Comparison of ENCODE assay signal across 9 mouse cellular contexts in genomic region chr2:152087111-152087510, GRCm38 (mm10). TPM values are rescaled to one million over a fixed set of nuclear protein-coding genes. Genes with fewer than 3 reads are reported as not detected.
DNase-seq lines count a peak whose midpoint lies in the region; ATAC-seq and TF ChIP-seq lines count a peak whose summit lies in the region.
"Had no signal": no experiment of that assay in that cellular context is flagged by ENCODE, and none has a peak within 500 bp of the region (broad histone marks: within the 10 kb centered on the region; RNA-seq: fewer than 3 reads in every experiment).

No protein-coding gene starts in this region.

- TF ChIP-seq POLR2A in heart, adult 2 months (IDR thresholded peaks at IDR 0.05; ENCODE audit: insufficient read depth, low read depth, low read length): no peak

- DNase-seq in left cerebral cortex, adult 2 months (ENCODE audit: extremely low spot score in 1 of 2, low spot score in 2 of 2): no peak
- DNase-seq in left cerebral cortex, postnatal 4 days: no peak
- DNase-seq in heart, adult 2 months: peak; percentile 47 to 66
- DNase-seq in hindbrain, embryonic 11.5 days (ENCODE audit: low spot score): no peak
- no peak for DNase-seq in cerebellum, postnatal 4 days (ENCODE audit: low spot score in 2 of 2)
- DNase-seq: lung, embryonic 14.5 days had no signal

- intact Hi-C loops in left cerebral cortex, adult 2 months (cut with DNase I): no loop called here
- intact Hi-C loops in left cerebral cortex, postnatal 4 days (cut with DNase I): no loop called here
- intact Hi-C loops in heart, adult 2 months (cut with DNase I): no loop called here

- no peak for TF ChIP-seq CTCF in left cerebral cortex, adult 2 months (IDR thresholded peaks at IDR 0.05)
- no peak for TF ChIP-seq CTCF in heart, adult 2 months (IDR thresholded peaks at IDR 0.05)
- no peak for TF ChIP-seq CTCF in intestine, postnatal 0 days (IDR thresholded peaks at IDR 0.05; ENCODE audit: low read depth)

- no peaks in the 10 kb centered on the region for H3K9me3 ChIP-seq in hindbrain, embryonic 11.5 days (ENCODE audit: control insufficient read depth, low read length)
- no peaks in the 10 kb centered on the region for H3K9me3 ChIP-seq in neural tube, embryonic 14.5 days (ENCODE audit: control insufficient read depth, low read length)
- no peaks in the 10 kb centered on the region for H3K9me3 ChIP-seq in kidney, embryonic 16.5 days (ENCODE audit: low read length)
- no peaks in the 10 kb centered on the region for H3K9me3 ChIP-seq in intestine, postnatal 0 days (ENCODE audit: control insufficient read depth)

- H3K27me3 ChIP-seq in heart, adult 2 months (ENCODE audit: control insufficient read depth, insufficient read depth, low read length): no peaks in the 10 kb centered on the region
- H3K27me3 ChIP-seq in hindbrain, embryonic 11.5 days (ENCODE audit: control insufficient read depth, insufficient read depth, low read length): peaks cover under 1% of the 10 kb centered on the region; the same call in 1 of the 2 replicates
- H3K27me3 ChIP-seq in neural tube, embryonic 14.5 days (ENCODE audit: control insufficient read depth, insufficient read depth, low read length): no peaks in the 10 kb centered on the region
- peaks cover 41% of the 10 kb centered on the region for H3K27me3 ChIP-seq in kidney, embryonic 16.5 days (ENCODE audit: insufficient read depth, low read length)
- H3K27me3 ChIP-seq in intestine, postnatal 0 days (replicated peaks; ENCODE audit: control insufficient read depth, insufficient read depth, low read length): peaks cover 39% of the 10 kb centered on the region

- no peak overlapping the region for H3K4me3 ChIP-seq in left cerebral cortex, adult 2 months
- no peak overlapping the region for H3K4me3 ChIP-seq in heart, adult 2 months
- H3K4me3 ChIP-seq in hindbrain, embryonic 11.5 days (ENCODE audit: low read depth, low read length): no peak overlapping the region
- peak overlapping the region; percentile 10; the same call in 1 of the 2 replicates for H3K4me3 ChIP-seq in neural tube, embryonic 14.5 days (ENCODE audit: low read depth, low read length)
- no peak overlapping the region for H3K4me3 ChIP-seq in kidney, embryonic 16.5 days (ENCODE audit: low read length)
- no peak overlapping the region for H3K4me3 ChIP-seq in intestine, postnatal 0 days (ENCODE audit: low read depth, low read length)

- no peak for ATAC-seq in hindbrain, embryonic 11.5 days (ENCODE audit: low FRiP score)
- ATAC-seq in neural tube, embryonic 14.5 days (ENCODE audit: low read depth): no peak
- no peak for ATAC-seq in kidney, embryonic 16.5 days (ENCODE audit: low FRiP score, low TSS enrichment)
- ATAC-seq in intestine, postnatal 0 days: no peak

- peak overlapping the region; percentile 83 for H3K27ac ChIP-seq in left cerebral cortex, adult 2 months
- peak overlapping the region; percentile 26; the same call in 1 of the 2 replicates for H3K27ac ChIP-seq in heart, adult 2 months
- H3K27ac ChIP-seq in hindbrain, embryonic 11.5 days (ENCODE audit: low read depth, low read length): peak overlapping the region; percentile 45; the same call in 1 of the 2 replicates
- H3K27ac ChIP-seq in neural tube, embryonic 14.5 days (ENCODE audit: low read depth, low read length): peak overlapping the region; percentile 30; the same call in 1 of the 2 replicates
- no peak overlapping the region for H3K27ac ChIP-seq in kidney, embryonic 16.5 days (ENCODE audit: low read length)
- no peak overlapping the region for H3K27ac ChIP-seq in intestine, postnatal 0 days (ENCODE audit: low read depth, low read length)

- H3K36me3 ChIP-seq in heart, adult 2 months (ENCODE audit: control insufficient read depth, insufficient read depth, low read length): no peaks in the 10 kb centered on the region
- no peaks in the 10 kb centered on the region for H3K36me3 ChIP-seq in hindbrain, embryonic 11.5 days (ENCODE audit: control insufficient read depth, insufficient read depth, low read length)
- H3K36me3 ChIP-seq in neural tube, embryonic 14.5 days (ENCODE audit: control insufficient read depth, insufficient read depth, low read length): peaks cover 11% of the 10 kb centered on the region
- H3K36me3 ChIP-seq in kidney, embryonic 16.5 days (ENCODE audit: insufficient read depth, low read length): no peaks in the 10 kb centered on the region
- no peaks in the 10 kb centered on the region for H3K36me3 ChIP-seq in intestine, postnatal 0 days (ENCODE audit: control insufficient read depth, insufficient read depth)

- no peak for TF ChIP-seq EP300 in heart, adult 2 months (IDR thresholded peaks at IDR 0.05; ENCODE audit: insufficient read depth, low read depth, low read length)

- 60% methylated on average over 5 of the region's 5 CpGs for WGBS in heart, adult 2 months
- WGBS in hindbrain, embryonic 11.5 days: 79% methylated on average over 5 of the region's 5 CpGs
- WGBS in neural tube, embryonic 14.5 days: 45% methylated on average over 5 of the region's 5 CpGs
- 83% methylated on average over 5 of the region's 5 CpGs for whole genome bisulfite sequencing in kidney, embryonic 16.5 days
- 86% methylated on average over 5 of the region's 5 CpGs for WGBS in intestine, postnatal 0 days

- no peaks in the 10 kb centered on the region for H3K4me1 ChIP-seq in heart, adult 2 months (ENCODE audit: control insufficient read depth, insufficient read depth, low read length)
- H3K4me1 ChIP-seq in hindbrain, embryonic 11.5 days (replicated peaks; ENCODE audit: control insufficient read depth, insufficient read depth, low read length): peaks cover 8% of the 10 kb centered on the region; the same call in 1 of the 2 replicates
- peaks cover 41% of the 10 kb centered on the region for H3K4me1 ChIP-seq in neural tube, embryonic 14.5 days (ENCODE audit: control insufficient read depth, insufficient read depth, low read length)
- H3K4me1 ChIP-seq in kidney, embryonic 16.5 days (ENCODE audit: insufficient read depth, low read length): peaks cover 2% of the 10 kb centered on the region
- H3K4me1 ChIP-seq in intestine, postnatal 0 days (replicated peaks; ENCODE audit: control insufficient read depth, insufficient read depth, low read length): no peaks in the 10 kb centered on the region

- no peak overlapping the region; the same call in 1 of the 2 replicates for H3K4me2 ChIP-seq in hindbrain, embryonic 11.5 days (replicated peaks; ENCODE audit: low read depth, low read length)
- H3K4me2 ChIP-seq in neural tube, embryonic 14.5 days (ENCODE audit: low read depth, low read length): peak overlapping the region; percentile 95
- no peak overlapping the region for H3K4me2 ChIP-seq in kidney, embryonic 16.5 days (replicated peaks; ENCODE audit: low read depth, low read length)
- H3K4me2 ChIP-seq in intestine, postnatal 0 days (replicated peaks; ENCODE audit: low read depth): no peak overlapping the region
- H3K4me2 ChIP-seq: lung, embryonic 14.5 days had no signal

- no peak overlapping the region for H3K9ac ChIP-seq in heart, adult 2 months (ENCODE audit: low read depth, low read length)
- peak overlapping the region; percentile 8; the same call in 1 of the 2 replicates for H3K9ac ChIP-seq in hindbrain, embryonic 11.5 days (ENCODE audit: low read depth, low read length)
- peak overlapping the region; percentile 26; the same call in 1 of the 2 replicates for H3K9ac ChIP-seq in neural tube, embryonic 14.5 days (replicated peaks; ENCODE audit: low read depth, low read length)
- no peak overlapping the region for H3K9ac ChIP-seq in kidney, embryonic 16.5 days (replicated peaks; ENCODE audit: low read length)
- H3K9ac ChIP-seq in intestine, postnatal 0 days (ENCODE audit: low read depth, low read length): no peak overlapping the region
- H3K9ac ChIP-seq: lung, embryonic 14.5 days had no signal

- no peaks in the 10 kb centered on the region for H3K79me2 ChIP-seq in heart, adult 2 months (replicated peaks; ENCODE audit: control insufficient read depth, insufficient read depth, low read length)

RNA-seq across cellular contexts. Expression of gene Scrt2, which starts 5.8 kb away (rescaled TPM):
- total RNA-seq in left cerebral cortex, adult 2 months (2021): 10 to 100 TPM; 18.7 to 23.9 TPM
- total RNA-seq in left cerebral cortex, postnatal 4 days (2021): 10 to 100 TPM; 20.0 to 25.2 TPM
- not detected for total RNA-seq in heart, adult 2 months (2021)
- not detected in 2 replicates for polyA plus RNA-seq in heart, adult 2 months (2012; rRNA removed)
- 27.1 and 31.4 TPM in 2 replicates for polyA plus RNA-seq in hindbrain, embryonic 11.5 days (2014; fragmentation: Nextera tagmentation; extraction: Ambion mirVana)
- polyA plus RNA-seq in neural tube, embryonic 14.5 days (2014; fragmentation: Nextera tagmentation; extraction: Ambion mirVana): 15.7 and 17.9 TPM in 2 replicates
- polyA plus RNA-seq in kidney, embryonic 16.5 days (2015; fragmentation: Nextera tagmentation; extraction: Ambion mirVana): not detected in 2 replicates
- polyA plus RNA-seq in intestine, postnatal 0 days (2015; fragmentation: Nextera tagmentation; extraction: Ambion mirVana): not detected in 2 replicates
- polyA plus RNA-seq: lung, embryonic 14.5 days had no signal

RNA-seq across cellular contexts. Expression of gene Srxn1, which starts 18.2 kb away (rescaled TPM):
- 100 to 1,000 TPM in 1 of 2 experiments, 10 to 100 TPM in 1; 98.3 to 114 TPM for total RNA-seq in left cerebral cortex, adult 2 months (2021)
- total RNA-seq in left cerebral cortex, postnatal 4 days (2021): 10 to 100 TPM; 17.7 to 18.8 TPM
- total RNA-seq in heart, adult 2 months (2021): 10 to 100 TPM; 19.2 to 23.9 TPM
- polyA plus RNA-seq in heart, adult 2 months (2012; rRNA removed): 35.9 and 40.0 TPM in 2 replicates
- polyA plus RNA-seq in hindbrain, embryonic 11.5 days (2014; fragmentation: Nextera tagmentation; extraction: Ambion mirVana): 13.4 and 14.8 TPM in 2 replicates
- 22.5 and 23.4 TPM in 2 replicates for polyA plus RNA-seq in neural tube, embryonic 14.5 days (2014; fragmentation: Nextera tagmentation; extraction: Ambion mirVana)
- polyA plus RNA-seq in kidney, embryonic 16.5 days (2015; fragmentation: Nextera tagmentation; extraction: Ambion mirVana): 16.1 and 17.9 TPM in 2 replicates
- polyA plus RNA-seq in intestine, postnatal 0 days (2015; fragmentation: Nextera tagmentation; extraction: Ambion mirVana): 102 and 104 TPM in 2 replicates

RNA-seq across cellular contexts. Expression of gene Tcf15, which starts 56.2 kb away (rescaled TPM):
- total RNA-seq in left cerebral cortex, adult 2 months (2021): 1 to 10 TPM; 1.6 to 2.4 TPM
- total RNA-seq in left cerebral cortex, postnatal 4 days (2021): 1 to 10 TPM in 1 of 2 experiments, under 1 TPM in 1; 0.54 to 1.1 TPM
- total RNA-seq in heart, adult 2 months (2021): 10 to 100 TPM; 26.7 to 32.1 TPM
- polyA plus RNA-seq in heart, adult 2 months (2012; rRNA removed): 21.2 and 25.9 TPM in 2 replicates
- 10.7 and 13.1 TPM in 2 replicates for polyA plus RNA-seq in hindbrain, embryonic 11.5 days (2014; fragmentation: Nextera tagmentation; extraction: Ambion mirVana)
- polyA plus RNA-seq in neural tube, embryonic 14.5 days (2014; fragmentation: Nextera tagmentation; extraction: Ambion mirVana): 1.3 and 3.3 TPM in 2 replicates
- 10.0 and 10.4 TPM in 2 replicates for polyA plus RNA-seq in kidney, embryonic 16.5 days (2015; fragmentation: Nextera tagmentation; extraction: Ambion mirVana)
- polyA plus RNA-seq in intestine, postnatal 0 days (2015; fragmentation: Nextera tagmentation; extraction: Ambion mirVana): 3.2 and 4.5 TPM in 2 replicates

Comparison
In these comparisons a context has a peak if more than half of its experiments do, and no peak if none do; other contexts are left out.
1. DNase-seq: peak in heart, adult 2 months (2 of 2); none in left cerebral cortex, adult 2 months (0 of 2), left cerebral cortex, postnatal 4 days (single experiment), hindbrain, embryonic 11.5 days (single experiment) and cerebellum, postnatal 4 days (0 of 2).
2. H3K27ac ChIP-seq: peak in left cerebral cortex, adult 2 months (single experiment), heart, adult 2 months (single experiment), hindbrain, embryonic 11.5 days (single experiment) and neural tube, embryonic 14.5 days (single experiment); none in kidney, embryonic 16.5 days (single experiment) and intestine, postnatal 0 days (single experiment).
3. H3K9ac ChIP-seq: peak in hindbrain, embryonic 11.5 days (single experiment) and neural tube, embryonic 14.5 days (single experiment); none in heart, adult 2 months (single experiment), kidney, embryonic 16.5 days (single experiment) and intestine, postnatal 0 days (single experiment).
4. RNA of gene Scrt2, which starts 5.8 kb away (polyA plus RNA-seq): 27.1 to 31.4 TPM in hindbrain, embryonic 11.5 days and 15.7 to 17.9 TPM in neural tube, embryonic 14.5 days; not detected in intestine, postnatal 0 days, not detected in heart, adult 2 months and not detected in kidney, embryonic 16.5 days; every median in the first group is over 10 times any median in the second.